Mouse (Mus musculus): ENCODE measurements at regions not wholly inside any gene's neighbourhood (a gene's known extent, or its start where the extent isn't known, plus 50 kb on each side); places are given as distances from the start of the nearest gene placed in this dataset.

GRCm38 (mm10) chr7:73310056-73310455 lies 65.3 kb upstream of the Rgma start:
- TF ChIP-seq CTCF (IDR thresholded peaks at IDR 0.05; ENCODE audit: low read depth, low read length) (no peak), POLR2A (IDR thresholded peaks at IDR 0.05; ENCODE audit: extremely low read depth, insufficient read depth, low read length) (no peak)
